Mouse (Mus musculus): ENCODE results near the gene Slc9a4.
"Not testable (repeated sequence)": the region's sequence is repeated elsewhere in the genome, so short reads cannot be mapped to it uniquely, and the experiment has no call there.

Gene Slc9a4

GRCm38 (mm10) chr1:40650803-40651497, 71.1 kb downstream of the Slc9a4 start:
- in situ Hi-C loops (cut with MboI, MseI): no loop called here

GRCm38 (mm10) chr1:40657035-40657434, 77.2 kb downstream of the Slc9a4 start:
- in situ Hi-C loops (cut with MboI, MseI): loop anchor here (5.0 kb wide), 1 partner anchor 75 kb away; the partner anchor contains the start of gene Slc9a4

GRCm38 (mm10) chr1:40657978-40658496, 78.2 kb downstream of the Slc9a4 start:
- in situ Hi-C loops (cut with MboI, MseI): loop anchor here (5.0 kb wide), 1 partner anchor 76 kb away; the partner anchor contains the start of gene Slc9a4

- in situ Hi-C loops (cut with MboI, MseI): loop anchor here (5.0 kb wide), 1 partner anchor 77 kb away; the partner anchor contains the start of gene Slc9a4
Observed at GRCm38 (mm10) chr1:40659017-40659416, 79.1 kb downstream of the Slc9a4 start.

- in situ Hi-C loops (cut with MboI, MseI): loop anchor here (5.0 kb wide), 1 partner anchor 77 kb away; the partner anchor contains the start of gene Slc9a4
Observed at GRCm38 (mm10) chr1:40659496-40659895, 79.6 kb downstream of the Slc9a4 start.

- in situ Hi-C loops (cut with MboI, MseI): no loop called here
Observed at GRCm38 (mm10) chr1:40660838-40661237, 81.0 kb downstream of the Slc9a4 start.

GRCm38 (mm10) chr1:40665401-40666370, 85.8 kb downstream of the Slc9a4 start:
- in situ Hi-C loops (cut with MboI, MseI): no loop called here

GRCm38 (mm10) chr1:40667442-40667841, 87.6 kb downstream of the Slc9a4 start:
- in situ Hi-C loops (cut with MboI, MseI): not testable (repeated sequence)

- in situ Hi-C loops (cut with MboI, MseI): no loop called here
Observed at GRCm38 (mm10) chr1:40670025-40670424, 90.1 kb downstream of the Slc9a4 start.

- in situ Hi-C loops (cut with MboI, MseI): no loop called here
Observed at GRCm38 (mm10) chr1:40671490-40671889, 91.6 kb downstream of the Slc9a4 start.

- in situ Hi-C loops (cut with MboI, MseI): no loop called here
Observed at GRCm38 (mm10) chr1:40677306-40677705, 97.4 kb downstream of the Slc9a4 start.
